Mouse (Mus musculus): ENCODE data around the gene Iqgap2.

The Iqgap2 gene

DNA sequence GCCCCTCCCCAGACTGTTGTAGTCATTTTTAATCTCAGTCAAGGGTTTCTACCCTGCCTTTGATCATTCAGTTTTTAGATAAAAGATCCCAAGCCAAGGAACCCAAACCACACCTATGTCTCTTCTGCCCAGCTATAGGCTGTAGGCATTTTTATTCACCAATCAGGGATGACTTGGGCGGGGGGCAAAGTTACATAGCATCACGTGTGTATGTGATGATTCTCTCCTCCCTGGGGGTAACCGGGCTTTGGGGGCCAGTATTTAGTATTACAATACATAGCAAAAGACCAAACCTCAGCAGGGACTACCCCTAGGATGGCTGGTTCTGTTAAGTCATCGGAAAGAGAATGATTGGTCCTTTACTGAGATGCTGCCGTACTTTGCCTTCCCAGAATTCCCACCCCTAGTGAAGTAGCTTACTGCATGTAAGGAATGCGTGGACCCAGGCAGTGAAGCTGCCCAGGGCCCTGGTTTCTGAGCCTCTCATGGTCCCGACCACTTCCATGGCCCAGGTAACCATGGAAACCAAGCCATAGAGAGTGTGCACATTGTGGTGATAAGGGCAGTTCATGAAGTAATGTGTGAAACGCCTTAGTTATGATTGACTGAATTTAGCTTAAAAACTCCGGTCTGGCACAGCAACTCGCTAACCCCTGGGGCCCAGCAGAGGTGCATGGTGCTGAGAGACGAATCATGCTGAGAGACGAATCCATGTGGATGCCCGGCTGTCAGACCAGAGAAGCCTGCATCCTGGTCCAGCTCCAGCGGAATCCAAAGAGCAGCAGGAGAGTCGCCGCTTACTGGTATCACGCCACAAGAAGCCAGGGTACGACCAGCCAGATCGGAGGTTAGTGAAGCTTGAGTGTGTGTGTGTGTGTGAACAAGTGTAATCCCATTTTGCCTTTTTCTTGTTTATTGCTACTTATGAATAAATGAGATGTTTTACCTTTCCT is 308.2 kb downstream of the Iqgap2 start:
- DNase-seq (ENCODE audit: low spot score), result no peak

DNA sequence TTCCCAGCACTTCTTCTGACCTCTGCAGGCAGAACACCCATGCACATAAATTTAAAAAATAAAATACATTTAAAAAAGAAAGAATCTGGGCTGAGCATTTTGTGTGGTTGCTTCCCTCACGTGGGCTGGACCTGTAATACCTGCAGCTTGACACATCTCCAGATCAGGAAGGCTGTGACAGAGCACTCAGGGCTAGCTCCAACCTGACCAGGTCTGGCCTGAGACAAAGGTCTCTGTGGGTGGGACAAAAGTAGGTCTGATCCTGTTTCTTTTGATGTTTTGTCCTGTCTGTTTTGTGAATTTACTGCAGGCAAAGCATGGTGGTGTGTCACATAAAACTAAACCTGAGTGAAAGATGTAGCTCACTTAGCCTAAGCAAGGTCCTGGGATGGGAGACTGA is 309.9 kb downstream of the Iqgap2 start:
- no peak for DNase-seq (ENCODE audit: low spot score)

DNA sequence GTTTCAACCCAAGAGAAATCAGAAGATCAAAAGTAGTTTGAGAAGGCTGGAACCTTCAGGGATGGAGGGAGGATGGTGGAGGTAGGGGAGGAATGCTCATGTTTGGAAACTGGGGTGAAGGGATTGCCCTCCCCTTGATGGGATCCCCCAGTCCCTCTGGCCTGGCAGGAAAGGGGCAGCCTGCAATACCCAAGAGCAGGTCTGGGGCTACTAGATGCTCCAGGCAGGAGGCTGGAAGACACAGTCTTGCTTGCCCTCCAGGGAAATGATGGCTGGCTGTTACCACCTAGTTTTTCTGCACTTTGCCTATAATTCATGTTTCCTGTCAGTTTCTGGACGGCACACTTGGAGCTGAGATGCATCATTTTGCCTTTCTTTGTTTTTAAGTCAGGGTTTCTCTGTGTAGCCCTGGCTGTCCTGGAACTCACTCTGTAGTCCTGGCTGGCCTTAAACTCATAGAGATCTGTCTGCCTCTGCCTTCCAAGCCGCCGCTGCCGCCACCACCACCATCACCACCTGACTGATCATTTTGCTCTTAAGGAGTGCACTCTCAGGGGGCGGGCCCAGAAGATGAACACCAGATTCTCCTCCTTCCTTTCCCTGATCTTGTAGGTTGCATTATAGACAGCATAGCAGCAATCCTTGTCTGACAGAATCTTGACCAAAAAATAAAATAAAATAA is 313.6 kb downstream of the Iqgap2 start:
- no peak for DNase-seq (ENCODE audit: low spot score)

All from layer of hippocampus, adult 11-12 months (tissue).